Mouse (Mus musculus) embryonic facial prominence, embryonic 14.5 days (tissue): ENCODE measurements around the gene Dner. TPM values are rescaled to one million over a fixed set of nuclear protein-coding genes. Genes with fewer than 3 reads are reported as not detected.

Experiments
- ATAC-seq: fragments of 200-750 bp; cut with Nextera tagmentation; 2 replicates; pipeline ENCODE4 v1.8.0; 2017; ENCODE audit warnings: low read depth, moderate number of reproducible peaks, moderate TSS enrichment
- DNase-seq: peaks from one replicate; pipeline ENCODE4 v3.0.0-alpha.2; 2015; ENCODE audit warnings: low spot score
- H3K27ac ChIP-seq: fragments of 300-500 bp; sonication (generic); replicated peaks from 2 replicates; pipeline ENCODE4 v1.5.1; 2014; ENCODE audit warnings: low read depth, mild to moderate bottlenecking, low read length, moderate library complexity
- H3K27me3 ChIP-seq: fragments of 300-500 bp; sonication (generic); replicated peaks from 2 replicates; pipeline ENCODE4 v1.6.1; 2014; ENCODE audit warnings: low read length; ENCODE audit not compliant: control insufficient read depth, insufficient read depth
- H3K36me3 ChIP-seq: fragments of 300-500 bp; sonication (generic); 2 replicates; pipeline ENCODE4 v1.6.1; 2014; ENCODE audit warnings: low read length, mixed read lengths; ENCODE audit not compliant: control insufficient read depth, insufficient read depth
- H3K4me1 ChIP-seq: fragments of 300-500 bp; sonication (generic); 2 replicates; pipeline ENCODE4 v1.6.1; 2014; ENCODE audit warnings: antibody characterized with exemption, low read length; ENCODE audit not compliant: control insufficient read depth, insufficient read depth
- H3K4me2 ChIP-seq: fragments of 300-500 bp; sonication (generic); 2 replicates; pipeline ENCODE4 v1.6.1; 2014; ENCODE audit warnings: low read depth, mild to moderate bottlenecking, low read length, moderate library complexity, mixed read lengths
- H3K4me3 ChIP-seq: fragments of 300-500 bp; sonication (generic); 2 replicates; pipeline ENCODE4 v1.5.1; 2014; ENCODE audit warnings: low read depth, mild to moderate bottlenecking, low read length
- H3K9ac ChIP-seq: fragments of 300-500 bp; sonication (generic); 2 replicates; pipeline ENCODE4 v1.6.1; 2014; ENCODE audit warnings: low read depth, mild to moderate bottlenecking, low read length, moderate library complexity, mixed read lengths
- H3K9me3 ChIP-seq: fragments of 300-500 bp; sonication (generic); 2 replicates; pipeline ENCODE4 v1.6.1; 2016; ENCODE audit warnings: low read length; ENCODE audit not compliant: control insufficient read depth
- WGBS: fragments of 180-500 bp; shearing (Covaris S2); extraction: QIAGEN DNeasy Blood & Tissue Kit; methylation state at CpG from one replicate; pipeline ENCODE4 v1.1.7; 2014; 5-methylcytosine and 5-hydroxymethylcytosine counted together
- polyA plus RNA-seq: library from polyadenylated mRNA; unstranded; fragments of >200 nt; fragmentation: Nextera tagmentation; extraction: Ambion mirVana; gene quantifications from 2 replicates; pipeline ENCODE4 v1.2.1, GENCODE M21; 2014

Dner gene
- polyA plus RNA-seq, 1 experiment from 2014 or later = 13.3 TPM

DNA sequence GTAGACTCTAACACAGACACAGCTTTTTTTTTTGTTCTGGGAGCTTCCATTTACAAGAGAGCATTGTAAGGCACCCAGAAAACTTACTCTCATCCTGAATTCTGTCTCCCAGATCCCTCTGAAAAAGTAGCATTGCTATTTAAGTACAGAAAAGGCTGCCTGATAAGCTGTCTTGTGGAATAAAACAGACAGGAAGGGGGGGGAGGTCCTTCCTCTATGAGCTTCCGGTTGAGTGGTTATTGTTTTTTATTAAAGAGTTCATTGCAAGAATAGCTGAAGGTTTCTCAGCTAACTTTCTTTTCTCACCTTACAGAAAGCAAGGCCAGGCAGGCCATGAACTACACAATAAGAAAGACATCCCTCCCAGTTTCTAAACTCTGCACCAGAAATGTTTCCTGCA lies 77.9 kb downstream of the Dner start:
- Histone ChIP-seq H3K27me3 (no peaks in the 10 kb centered on the region), H3K4me2 (no peak overlapping the region), H3K36me3 (no peaks in the 10 kb centered on the region), H3K27ac (no peak overlapping the region), H3K4me3 (no peak overlapping the region), H3K4me1 (no peaks in the 10 kb centered on the region), H3K9ac (no peak overlapping the region), H3K9me3 (no peaks in the 10 kb centered on the region)
- 71% methylated on average over 1 of the region's 1 CpGs for WGBS
- ATAC-seq = no peak
- no peak for DNase-seq

DNA sequence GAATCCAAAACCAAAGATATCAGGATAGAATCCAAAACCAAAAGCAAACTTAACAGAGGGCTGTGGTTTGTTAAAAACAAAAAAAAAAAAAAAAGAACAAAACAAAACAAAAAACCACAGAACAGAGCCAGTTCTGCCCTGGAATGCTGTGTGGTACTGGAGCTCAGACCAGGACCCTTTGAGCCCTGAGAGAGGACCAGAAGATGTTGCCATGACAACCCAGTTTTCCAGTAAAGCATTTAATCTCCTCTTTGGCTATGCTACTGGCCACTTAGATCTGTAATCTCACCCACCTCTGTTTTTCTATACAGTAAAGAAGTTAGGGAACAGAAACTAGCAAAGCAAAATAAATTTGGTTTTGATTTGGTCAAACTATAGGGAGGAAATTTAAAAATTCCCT lies 79.9 kb downstream of the Dner start:
- Histone ChIP-seq H3K36me3 (no peaks in the 10 kb centered on the region), H3K4me2 (no peak overlapping the region), H3K4me3 (no peak overlapping the region), H3K9ac (no peak overlapping the region), H3K27ac (no peak overlapping the region), H3K9me3 (no peaks in the 10 kb centered on the region), H3K4me1 (no peaks in the 10 kb centered on the region), H3K27me3 (no peaks in the 10 kb centered on the region)
- ATAC-seq (no peak), DNase-seq (no peak)

DNA sequence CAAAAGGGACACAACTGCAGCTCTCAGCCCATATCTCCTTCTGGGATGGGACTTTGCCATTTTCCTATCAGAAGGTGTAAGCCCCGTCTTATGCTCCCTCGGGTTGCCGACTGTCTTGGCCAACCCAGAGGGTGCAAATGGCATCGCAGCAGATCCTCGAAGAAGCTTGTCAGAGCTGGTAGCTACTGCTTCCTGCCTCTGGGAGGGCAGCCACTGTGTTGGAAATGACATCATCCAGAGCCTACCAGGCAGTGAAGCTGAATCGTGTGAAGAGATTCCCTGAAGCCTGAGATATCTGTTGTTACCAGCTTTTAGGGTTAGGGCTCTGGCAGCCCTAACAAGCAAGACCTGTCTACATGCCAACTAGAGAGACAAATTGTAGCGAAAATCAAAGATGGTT lies 81.4 kb downstream of the Dner start:
- Histone ChIP-seq H3K27ac (no peak overlapping the region), H3K4me2 (no peak overlapping the region), H3K27me3 (no peaks in the 10 kb centered on the region), H3K9ac (no peak overlapping the region), H3K4me1 (no peaks in the 10 kb centered on the region), H3K36me3 (no peaks in the 10 kb centered on the region), H3K9me3 (no peaks in the 10 kb centered on the region), H3K4me3 (no peak overlapping the region)
- DNase-seq = no peak
- WGBS = 85% methylated on average over 7 of the region's 7 CpGs
- no peak for ATAC-seq

DNA sequence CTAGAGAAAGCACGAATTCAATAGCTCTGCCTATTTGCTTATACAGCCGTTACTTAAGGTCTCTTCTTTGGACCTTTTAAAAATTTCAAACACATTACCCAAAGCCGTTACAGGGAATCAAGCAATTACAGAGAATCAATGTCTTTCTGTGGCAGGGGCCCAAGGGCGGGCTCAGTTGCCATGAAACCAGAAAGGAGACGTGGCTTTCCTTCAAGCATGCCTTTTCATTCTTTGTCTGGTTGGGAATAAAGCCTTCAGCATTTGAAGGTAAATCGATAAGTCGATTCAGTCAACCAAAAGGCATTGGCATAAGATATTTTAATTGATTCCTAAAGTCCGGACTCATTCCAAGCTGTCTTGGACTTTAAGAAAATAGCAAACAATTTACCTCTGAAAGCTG lies 82.9 kb downstream of the Dner start:
- Histone ChIP-seq H3K4me1 (no peaks in the 10 kb centered on the region), H3K4me2 (no peak overlapping the region), H3K9me3 (0 out of 2 replicates have a peak, but pooled peaks cover 4% of the 10 kb centered on the region), H3K9ac (no peak overlapping the region), H3K4me3 (no peak overlapping the region), H3K27ac (no peak overlapping the region), H3K27me3 (no peaks in the 10 kb centered on the region), H3K36me3 (no peaks in the 10 kb centered on the region)
- no peak for DNase-seq
- ATAC-seq = no peak
- WGBS = 59% methylated on average over 8 of the region's 8 CpGs

DNA sequence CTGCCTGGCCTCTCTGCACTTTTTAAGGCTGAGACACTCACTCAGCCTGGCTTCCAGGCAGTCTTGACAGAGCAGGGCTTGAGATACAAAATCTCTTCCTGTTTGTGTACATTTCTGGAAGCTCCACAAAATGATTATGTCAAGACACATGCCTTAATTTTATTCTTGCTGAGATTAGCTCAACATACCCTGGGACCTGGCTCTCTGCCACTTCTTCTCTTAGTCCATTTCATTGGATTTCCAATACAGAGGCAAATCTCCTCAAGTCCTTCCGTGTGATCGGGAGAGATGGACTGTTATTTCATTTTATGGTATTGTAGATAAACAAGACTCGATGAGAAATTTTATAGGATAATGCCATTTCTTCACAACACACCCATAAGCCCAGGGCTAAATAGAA lies 84.7 kb downstream of the Dner start:
- ATAC-seq (no peak), DNase-seq (no peak)
- Histone ChIP-seq H3K27ac (no peak overlapping the region), H3K4me3 (no peak overlapping the region), H3K36me3 (no peaks in the 10 kb centered on the region), H3K4me2 (no peak overlapping the region), H3K4me1 (no peaks in the 10 kb centered on the region), H3K9me3 (0 out of 2 replicates have a peak, but pooled peaks cover 4% of the 10 kb centered on the region), H3K27me3 (no peaks in the 10 kb centered on the region), H3K9ac (no peak overlapping the region)
- 90% methylated on average over 3 of the region's 3 CpGs for WGBS

DNA sequence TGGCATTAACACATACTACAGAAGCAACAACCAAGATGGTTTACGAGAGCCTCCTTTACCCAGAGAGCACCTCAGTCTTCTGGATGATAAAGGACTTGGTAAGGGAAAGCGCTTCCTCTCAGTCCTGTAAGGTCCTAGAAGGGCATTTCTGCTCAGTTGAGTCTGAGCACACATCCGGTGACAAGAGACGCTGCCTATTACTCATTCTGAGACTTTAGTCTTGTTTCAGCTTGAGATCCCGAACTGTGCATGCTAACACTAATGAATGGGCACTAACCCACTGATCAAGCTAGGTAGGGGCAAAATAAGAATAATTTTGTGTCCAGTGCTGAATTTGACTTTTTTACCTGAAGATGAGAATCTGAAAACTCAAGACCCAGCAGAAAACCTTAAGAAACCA lies 97.0 kb downstream of the Dner start:
- 90% methylated on average over 5 of the region's 5 CpGs for WGBS
- ATAC-seq = no peak
- H3K9ac ChIP-seq = no peak overlapping the region
- no peaks in the 10 kb centered on the region for H3K36me3 ChIP-seq
- no peak for DNase-seq
- H3K4me1 ChIP-seq = no peaks in the 10 kb centered on the region
- no peak overlapping the region for H3K4me2 ChIP-seq
- no peak overlapping the region for H3K4me3 ChIP-seq
- no peaks in the 10 kb centered on the region for H3K27me3 ChIP-seq
- H3K27ac ChIP-seq = no peak overlapping the region
- no peaks in the 10 kb centered on the region for H3K9me3 ChIP-seq

DNA sequence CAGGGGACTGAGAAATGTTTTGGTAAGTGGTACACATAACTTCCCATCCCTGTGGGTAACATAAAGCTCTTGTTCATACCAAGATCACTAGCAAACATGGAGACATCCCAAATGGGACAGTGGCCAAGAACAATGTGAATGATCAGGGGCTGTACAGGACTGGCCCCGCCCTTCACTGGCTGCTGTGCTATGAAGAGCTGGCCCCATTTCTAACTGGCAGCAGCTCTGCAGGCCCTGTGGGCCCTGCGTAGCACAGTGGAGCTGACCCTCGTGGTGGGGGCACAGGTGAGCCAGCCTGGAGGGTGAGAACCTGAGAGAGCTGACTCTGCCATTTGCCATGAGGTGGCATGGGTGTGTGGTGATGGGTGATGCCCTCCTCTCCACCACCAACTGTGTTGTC lies 100.0 kb downstream of the Dner start:
- Histone ChIP-seq H3K4me2 (no peak overlapping the region), H3K27ac (no peak overlapping the region), H3K4me1 (no peaks in the 10 kb centered on the region), H3K9me3 (no peaks in the 10 kb centered on the region), H3K9ac (no peak overlapping the region), H3K4me3 (no peak overlapping the region), H3K27me3 (no peaks in the 10 kb centered on the region), H3K36me3 (no peaks in the 10 kb centered on the region)
- no peak for DNase-seq
- 77% methylated on average over 3 of the region's 3 CpGs for WGBS
- ATAC-seq = no peak

DNA sequence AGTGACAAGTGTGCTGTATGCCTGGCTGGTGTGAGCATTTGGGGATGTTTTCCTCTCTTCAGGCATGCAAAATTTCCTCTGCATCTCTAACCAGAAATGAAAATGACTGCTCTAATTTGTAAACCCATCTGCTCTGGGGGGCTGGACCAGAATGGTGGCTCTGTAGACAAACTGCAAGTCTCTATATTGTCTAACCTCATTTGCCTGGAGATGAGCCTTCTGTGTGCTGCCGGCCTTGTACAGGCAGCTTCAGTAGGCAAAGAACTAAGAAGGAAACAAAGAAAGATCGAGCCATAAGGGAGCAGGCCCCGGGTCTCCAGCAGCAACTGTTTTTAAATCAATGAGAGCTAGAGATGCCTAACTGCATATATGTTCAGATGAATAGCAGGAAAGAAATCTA lies 103.6 kb downstream of the Dner start:
- H3K4me2 ChIP-seq = no peak overlapping the region
- H3K4me3 ChIP-seq = no peak overlapping the region
- H3K4me1 ChIP-seq = no peaks in the 10 kb centered on the region
- no peak overlapping the region for H3K9ac ChIP-seq
- H3K9me3 ChIP-seq = no peaks in the 10 kb centered on the region
- DNase-seq = no peak
- ATAC-seq = no peak
- H3K36me3 ChIP-seq = no peaks in the 10 kb centered on the region
- WGBS = 74% methylated on average over 3 of the region's 3 CpGs
- H3K27ac ChIP-seq = no peak overlapping the region
- no peaks in the 10 kb centered on the region for H3K27me3 ChIP-seq

DNA sequence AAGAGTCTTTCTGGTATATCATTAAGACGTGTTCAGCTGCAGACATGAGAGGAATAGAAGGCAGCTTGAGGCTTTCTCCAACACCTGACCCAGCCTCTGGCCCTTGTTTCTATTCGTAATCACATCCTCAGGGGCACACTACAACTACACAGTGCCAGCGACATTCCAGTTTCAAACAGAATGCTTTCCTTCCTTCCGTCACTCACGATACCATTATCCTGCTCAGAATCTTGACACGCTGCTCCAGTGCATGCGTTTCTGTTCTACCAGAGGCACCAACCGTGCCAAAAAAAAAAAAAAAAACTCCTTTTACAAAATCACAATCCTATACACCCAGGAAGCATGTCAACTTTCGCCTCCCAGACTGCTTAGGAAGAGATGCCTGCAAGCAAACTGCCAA lies 105.5 kb downstream of the Dner start:
- H3K4me2 ChIP-seq = no peak overlapping the region
- H3K4me3 ChIP-seq = no peak overlapping the region
- 66% methylated on average over 9 of the region's 9 CpGs for WGBS
- H3K27me3 ChIP-seq = no peaks in the 10 kb centered on the region
- no peaks in the 10 kb centered on the region for H3K4me1 ChIP-seq
- no peak for ATAC-seq
- no peak overlapping the region for H3K27ac ChIP-seq
- no peak overlapping the region for H3K9ac ChIP-seq
- DNase-seq = no peak
- H3K36me3 ChIP-seq = no peaks in the 10 kb centered on the region
- no peaks in the 10 kb centered on the region for H3K9me3 ChIP-seq
